Mouse (Mus musculus) ovary, postnatal 14 days (tissue): ENCODE results near the gene Nsg1.

Experiments used
- DNase-seq: peaks from one replicate; pipeline ENCODE4 v3.0.0; 2022; ENCODE audit warnings: low spot score

Gene Nsg1

DNA sequence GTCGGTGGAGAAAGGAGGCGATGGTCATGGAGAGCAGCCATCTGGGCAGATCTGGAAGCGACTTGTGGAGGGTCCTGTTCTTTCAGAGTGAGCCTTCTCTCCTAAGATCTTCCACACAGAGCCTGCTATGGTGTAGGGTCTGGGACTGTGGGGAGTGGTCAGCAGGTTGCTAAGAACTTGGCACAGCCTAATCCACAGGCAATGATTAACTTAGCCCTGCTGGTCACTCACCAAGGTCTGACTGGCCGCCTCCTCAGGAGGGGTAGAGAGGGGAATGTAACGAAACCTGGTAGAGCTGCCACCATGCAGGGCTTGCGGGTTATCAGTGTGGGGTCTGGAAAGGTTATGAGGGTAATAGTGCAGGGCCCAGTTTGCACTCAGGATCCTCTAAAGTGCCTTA is 18.8 kb downstream of the Nsg1 start:
- no peak for DNase-seq

GRCm38 (mm10) chr5:38137163-38137562 is 22.5 kb downstream of the Nsg1 start:
- DNase-seq: no peak

DNA sequence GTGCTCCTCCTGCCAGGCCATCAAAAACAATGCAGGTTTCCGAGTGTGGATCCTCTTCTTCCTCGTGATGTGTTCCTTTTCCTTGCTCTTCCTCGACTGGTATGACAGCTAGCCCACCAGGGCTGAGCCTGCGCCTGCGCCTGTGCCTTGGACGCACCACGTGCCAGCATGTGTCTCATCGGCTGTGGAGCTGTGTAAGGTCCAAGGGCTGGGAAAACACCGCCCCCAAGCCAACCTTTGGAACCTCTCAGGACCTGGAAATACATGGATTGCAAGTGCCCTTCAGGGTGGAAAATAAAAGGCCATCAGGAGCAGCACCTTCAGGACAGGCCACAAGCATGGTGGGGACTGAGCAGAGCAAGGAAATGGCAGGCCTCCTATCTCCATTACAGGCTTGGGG is 23.5 kb downstream of the Nsg1 start:
- DNase-seq: no peak

DNA sequence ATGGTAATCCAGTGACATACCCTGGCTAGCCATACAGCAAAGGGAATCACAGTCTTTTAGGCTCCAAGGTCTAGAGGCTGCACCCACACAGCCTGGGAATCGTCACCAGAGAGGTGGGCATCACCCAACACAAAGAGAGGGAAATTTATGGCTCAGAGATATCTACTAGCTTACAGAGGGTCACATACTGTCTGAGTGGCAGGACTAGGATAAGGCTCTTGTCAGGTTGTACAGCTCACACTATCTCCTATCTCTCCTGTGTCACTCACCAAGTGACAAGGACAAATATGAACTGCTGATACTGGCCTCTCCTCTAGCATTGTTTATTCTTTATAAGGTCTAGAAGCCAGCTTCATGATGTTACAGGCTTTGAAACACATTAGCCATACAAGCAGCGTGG is 30.4 kb downstream of the Nsg1 start:
- no peak for DNase-seq

DNA sequence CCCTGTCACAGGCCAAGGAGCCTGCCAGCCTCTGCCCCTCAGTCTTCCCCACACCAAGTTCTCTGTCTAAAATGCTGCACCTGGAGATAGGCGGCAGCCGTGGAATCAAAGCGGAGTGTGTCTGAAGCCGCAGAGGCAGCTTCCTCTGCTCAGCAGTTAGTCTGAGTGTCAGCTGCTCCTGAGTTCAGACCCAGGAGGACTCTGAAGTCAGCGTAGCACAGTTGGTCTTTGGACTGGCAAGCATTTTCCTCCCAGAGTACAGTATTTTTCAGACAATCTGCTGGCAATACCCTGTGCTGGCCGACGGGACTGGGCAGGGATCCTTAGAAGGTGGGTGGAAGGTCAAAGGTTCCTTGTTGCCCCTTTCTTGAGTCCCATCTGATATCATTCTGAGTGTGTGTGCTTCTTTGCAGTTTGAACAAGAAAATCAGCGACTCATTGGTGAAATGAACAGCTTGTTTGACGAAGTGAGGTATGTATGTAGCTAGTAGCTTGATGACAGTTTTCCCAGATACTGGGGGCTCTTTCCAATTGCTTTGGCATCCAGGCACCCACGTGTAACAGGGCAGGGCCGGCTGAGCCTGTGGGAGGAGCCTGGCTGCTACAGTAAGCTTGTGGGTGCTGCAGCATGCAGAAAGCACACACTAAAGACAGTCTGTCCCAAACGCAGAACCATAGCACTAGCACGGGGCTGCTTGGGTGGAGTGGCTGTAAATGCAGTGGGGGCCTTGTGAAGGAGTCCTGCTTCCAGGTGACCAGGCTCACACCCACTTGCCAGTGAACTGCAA is 33.0 kb downstream of the Nsg1 start:
- no peak for DNase-seq

DNA sequence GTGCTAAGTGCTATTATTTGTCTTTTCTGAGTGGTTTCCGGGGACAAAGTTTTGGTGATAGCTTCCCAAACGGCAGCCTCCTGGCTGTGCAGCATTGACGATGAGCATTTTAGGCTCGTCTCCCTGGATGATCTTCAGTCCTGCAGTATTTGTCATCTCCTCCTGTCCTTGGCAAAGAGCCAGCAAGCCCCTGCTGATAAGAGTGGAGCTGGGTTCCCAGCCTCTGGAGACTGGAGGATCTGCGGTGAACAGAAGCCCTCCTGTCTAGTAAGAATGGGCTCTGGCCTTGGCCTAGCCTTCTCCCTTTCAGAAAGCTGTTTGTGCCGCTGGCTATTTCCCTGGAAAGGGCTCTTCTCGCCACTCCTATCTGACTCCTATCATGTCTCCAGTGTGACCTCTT is 38.0 kb downstream of the Nsg1 start:
- no peak for DNase-seq

DNA sequence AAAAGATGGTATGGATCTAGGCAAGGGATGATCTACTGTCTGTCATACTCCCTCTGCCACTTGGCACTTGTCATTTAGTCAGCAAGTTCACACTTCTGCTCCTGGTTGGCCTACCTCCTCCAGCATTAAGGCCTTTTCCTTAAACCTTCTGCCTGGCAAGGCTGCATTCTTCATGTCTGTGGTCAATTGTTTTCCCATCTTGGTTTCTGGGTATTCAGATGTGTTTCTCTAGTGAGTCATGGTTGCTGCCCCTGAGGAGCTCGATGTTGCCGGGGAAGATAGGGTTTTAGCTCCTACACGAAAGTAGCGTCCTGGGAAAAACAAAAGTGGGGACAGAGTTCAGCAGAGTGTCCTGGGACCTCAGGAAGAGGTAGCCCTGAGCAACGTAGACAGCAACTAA is 40.4 kb downstream of the Nsg1 start:
- DNase-seq: no peak

- DNase-seq: no peak
These were observed 42.7 kb downstream of the Nsg1 start for GRCm38 (mm10) chr5:38117056-38117455.

DNA sequence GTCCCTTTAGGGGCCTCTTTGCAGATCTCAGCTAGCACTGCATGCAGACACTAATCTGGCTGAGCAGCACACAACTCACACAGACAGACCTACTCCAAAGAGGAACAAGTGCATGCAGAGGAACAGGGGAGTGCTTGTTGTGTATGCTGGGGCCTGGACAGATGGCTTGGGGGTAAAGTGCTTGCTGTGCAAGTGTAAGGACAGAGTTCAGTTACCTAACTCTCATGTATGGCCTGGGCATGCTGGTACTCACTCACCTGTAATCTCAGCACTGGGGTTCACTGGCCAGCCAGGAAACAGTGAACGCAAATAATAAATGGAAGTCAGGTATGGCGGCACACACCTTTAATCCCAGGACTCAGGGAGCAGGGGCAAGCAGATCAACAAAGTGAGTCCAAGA is 45.2 kb downstream of the Nsg1 start:
- no peak for DNase-seq

DNA sequence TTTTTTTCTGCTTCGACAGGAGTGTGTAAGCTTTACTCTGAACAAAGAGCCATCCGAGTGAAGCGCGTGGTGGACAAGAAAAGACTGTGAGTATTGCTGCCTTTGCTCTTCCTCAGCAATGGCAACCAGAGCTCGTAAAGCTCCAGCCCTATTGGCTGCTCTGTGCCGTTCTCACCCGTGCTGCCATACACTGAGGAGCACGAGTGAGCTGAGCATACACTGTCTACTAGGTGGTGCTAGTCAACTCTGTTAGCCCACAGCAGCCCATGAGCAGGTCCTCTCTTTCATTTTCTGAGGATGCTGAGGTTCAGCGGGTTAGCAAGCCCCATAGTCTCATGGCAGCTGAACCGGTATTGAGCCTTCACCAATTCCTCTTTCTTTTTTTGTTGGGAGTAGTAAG is 52.9 kb downstream of the Nsg1 start:
- no peak for DNase-seq

- no peak for DNase-seq
These were observed 53.5 kb downstream of the Nsg1 start for GRCm38 (mm10) chr5:38106080-38106697.

- DNase-seq: no peak
These were observed 56.8 kb downstream of the Nsg1 start for GRCm38 (mm10) chr5:38102945-38103344.

DNA sequence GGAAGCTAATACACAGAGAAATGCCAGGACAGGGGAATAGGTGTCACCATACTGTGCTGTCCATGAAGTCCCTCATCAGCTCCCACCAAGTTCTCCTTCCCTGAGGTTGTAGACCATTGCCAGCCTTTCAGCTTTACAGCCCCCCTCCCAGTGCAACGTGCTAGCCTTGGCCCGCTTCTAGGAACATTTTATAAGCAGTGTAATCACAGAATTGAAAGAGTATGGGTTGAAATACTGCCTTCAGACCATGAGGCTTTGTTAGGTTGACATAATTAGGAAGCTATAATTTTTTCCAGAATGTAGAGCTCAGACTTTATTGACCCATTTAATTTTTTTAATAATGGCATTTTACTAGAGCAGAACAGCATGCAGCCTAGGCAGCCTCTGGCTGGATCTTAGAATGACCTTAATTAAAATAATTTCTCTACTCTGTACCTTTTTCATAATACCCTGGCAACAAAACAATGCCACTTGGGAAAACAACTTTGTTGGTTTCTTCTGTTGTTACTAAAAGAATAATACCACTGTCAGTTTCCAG is 60.5 kb downstream of the Nsg1 start:
- no peak for DNase-seq

DNA sequence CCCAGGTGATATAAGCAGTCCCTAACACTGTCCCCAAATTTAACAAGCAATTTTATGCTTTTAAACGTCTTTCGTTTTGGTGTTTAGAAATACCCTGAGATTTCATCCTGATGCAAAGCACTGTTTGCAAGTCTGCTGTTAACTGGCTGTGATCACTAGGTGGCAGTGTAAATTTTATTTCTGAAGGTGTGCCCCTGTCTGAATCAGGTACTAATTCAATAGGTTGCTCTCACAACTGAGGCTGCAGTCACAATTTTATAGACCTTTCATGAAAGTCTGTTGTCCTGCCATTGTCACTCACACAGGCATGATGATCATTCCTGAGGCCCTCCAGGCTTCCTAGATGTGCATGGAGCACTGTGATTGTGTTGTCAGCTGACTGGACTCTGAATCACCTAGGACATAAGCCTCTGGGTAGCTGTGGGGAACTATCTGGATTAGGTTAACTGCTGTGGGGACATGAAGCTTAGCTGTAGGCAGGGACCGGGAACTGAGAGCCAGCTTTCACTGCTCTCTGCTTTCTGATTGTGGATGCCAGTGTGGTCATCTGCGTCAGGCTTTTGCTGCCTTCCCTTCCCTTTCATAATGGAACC is 62.1 kb downstream of the Nsg1 start:
- DNase-seq: no peak

- DNase-seq: no peak
These were observed 65.4 kb downstream of the Nsg1 start for GRCm38 (mm10) chr5:38094331-38094730.

DNA sequence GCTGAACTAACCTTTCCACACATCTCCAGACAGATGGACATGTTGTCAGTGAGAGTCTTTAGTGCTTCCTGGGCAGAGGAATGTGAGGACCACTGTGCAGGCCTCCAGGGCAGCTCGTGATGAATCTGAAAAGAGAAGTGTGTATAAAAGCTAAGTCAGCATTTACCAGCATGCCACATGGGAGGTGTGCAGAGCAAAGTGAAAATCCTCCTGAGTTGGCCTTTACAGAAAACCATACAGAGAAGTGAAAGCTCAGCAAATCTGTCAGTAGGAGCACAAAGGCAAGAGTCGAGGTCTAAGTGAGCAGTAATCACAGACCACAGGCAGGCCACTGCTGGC is 67.8 kb downstream of the Nsg1 start:
- no peak for DNase-seq

DNA sequence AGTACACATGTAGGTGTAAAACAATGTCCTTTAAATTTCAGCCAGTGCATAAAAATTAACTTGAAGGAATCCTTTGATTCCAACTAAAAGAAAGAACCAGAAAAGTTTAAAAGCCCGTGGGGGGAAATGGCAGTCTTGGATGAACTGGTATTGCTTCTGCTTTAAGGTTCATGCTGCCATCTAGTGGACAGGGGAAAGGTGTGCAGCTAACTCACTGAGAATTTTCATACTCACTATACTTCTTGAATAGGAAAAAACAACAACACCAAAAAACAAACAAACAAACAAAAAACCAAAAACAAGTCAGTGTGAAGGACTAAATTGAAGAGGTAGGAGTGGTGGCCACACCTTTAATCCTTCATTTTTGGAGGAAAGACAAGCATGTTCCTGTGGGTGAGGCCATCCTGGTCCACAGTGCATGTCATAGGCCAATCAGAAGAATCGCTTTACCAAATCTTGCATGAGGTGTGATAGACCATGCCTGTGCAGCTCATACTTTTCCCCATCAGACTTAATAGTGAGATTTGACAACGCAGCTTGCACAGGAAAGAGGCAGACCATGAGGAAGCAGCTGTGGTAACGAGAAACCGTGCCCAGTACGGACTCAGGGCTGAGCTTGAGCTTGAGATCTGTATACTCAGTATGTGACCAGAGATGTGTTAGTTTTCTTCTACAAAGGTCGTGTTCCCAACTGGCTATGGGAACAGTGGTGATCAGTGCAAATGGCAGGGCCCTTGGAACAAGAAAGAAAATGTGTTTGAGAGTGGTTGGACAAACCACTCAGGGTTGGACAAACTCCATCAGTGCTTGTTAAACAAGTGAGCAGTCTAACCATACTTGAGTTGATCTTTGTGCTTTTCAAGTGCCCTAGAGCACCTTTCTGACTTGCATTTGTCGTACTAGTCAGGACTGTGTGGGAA is 68.4 kb downstream of the Nsg1 start:
- peak; percentile 49 for DNase-seq

- no peak for DNase-seq
These were observed 69.1 kb downstream of the Nsg1 start for GRCm38 (mm10) chr5:38090581-38090980.

GRCm38 (mm10) chr5:38090111-38090510 is 69.6 kb downstream of the Nsg1 start:
- no peak for DNase-seq
